Mouse (Mus musculus) lung, adult 2 months (tissue): ENCODE measurements around the gene Arfgap3.

ENCODE experiments used
- CTCF ChIP-seq: fragments of 200-500 bp; IDR thresholded peaks from 2 replicates; pipeline ENCODE4 v1.5.1; 2011; ENCODE audit warnings: mild to moderate bottlenecking, low read length, control low read depth; ENCODE audit not compliant: insufficient read depth
- POLR2A ChIP-seq: fragments of 200-500 bp; IDR thresholded peaks from 2 replicates; pipeline ENCODE4 v1.6.1; 2011; ENCODE audit warnings: low read depth, mild to moderate bottlenecking, control low read depth, low read length, borderline replicate concordance; ENCODE audit errors: extremely low read depth

DNA sequence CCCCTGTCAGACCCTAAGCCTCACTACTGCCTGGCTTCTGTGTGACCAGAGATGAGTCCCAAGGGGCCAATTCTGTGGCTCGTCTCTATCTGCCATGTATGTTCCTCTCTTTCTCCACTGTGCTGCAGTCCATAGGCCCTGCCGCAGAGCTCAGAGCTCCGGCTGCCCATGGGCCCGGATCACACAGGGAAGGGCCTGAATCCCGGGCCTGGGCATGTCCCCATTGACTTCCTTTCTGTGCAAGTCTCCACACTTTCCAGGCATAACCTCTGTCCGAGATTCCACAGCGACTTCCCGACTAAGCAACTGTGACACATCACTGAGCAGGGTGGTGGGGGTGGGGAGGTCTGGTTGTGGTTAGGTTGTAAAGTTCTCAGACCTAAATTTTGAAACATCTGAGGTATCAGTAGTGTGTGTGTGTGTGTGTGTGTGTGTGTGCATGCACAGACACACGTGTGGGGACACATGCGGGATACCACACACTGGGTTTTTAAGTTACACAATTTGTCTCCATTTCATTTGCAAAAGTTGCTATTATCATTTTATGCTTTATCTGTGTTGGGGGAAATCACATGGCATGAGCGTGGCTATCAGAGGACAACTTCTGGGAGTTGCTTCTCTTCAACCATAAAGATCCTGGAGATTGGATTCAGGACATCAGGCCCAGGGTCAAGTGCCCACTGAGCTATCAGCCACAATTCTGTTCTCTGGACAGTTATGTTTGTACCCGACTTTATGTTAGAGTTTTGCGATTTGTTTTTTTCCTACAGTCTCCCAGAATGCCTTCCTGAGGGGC lies 57.6 kb downstream of the Arfgap3 start:
- TF ChIP-seq CTCF (no peak), POLR2A (no peak)
